Mouse (Mus musculus): Measurements from ENCODE around the gene BC061212. TPM values are rescaled to one million over a fixed set of nuclear protein-coding genes. Genes with fewer than 3 reads are reported as not detected.
"Not testable (repeated sequence)": the region's sequence is repeated elsewhere in the genome, so short reads cannot be mapped to it uniquely, and the experiment has no call there.

Gene BC061212
- polyA plus RNA-seq (2014; fragmentation: Nextera tagmentation; extraction: Ambion mirVana), result not detected in 2 replicates

GRCm38 (mm10) chr5:94070445-94070844, at the start of gene BC061212:
Gene BC061212 (minus strand): TSS chr5:94070545.
- H3K36me3 ChIP-seq (ENCODE audit: control insufficient read depth, insufficient read depth, low read length); ATAC-seq (ENCODE audit: low FRiP score, low TSS enrichment); H3K4me1 ChIP-seq (ENCODE audit: control insufficient read depth, insufficient read depth, low read length); H3K4me3 ChIP-seq (replicated peaks; ENCODE audit: low read depth, low read length); H3K27me3 ChIP-seq (ENCODE audit: control insufficient read depth, insufficient read depth, low read length); H3K4me2 ChIP-seq (ENCODE audit: low read length); H3K27ac ChIP-seq (replicated peaks; ENCODE audit: low read depth, low read length); H3K9me3 ChIP-seq (ENCODE audit: control insufficient read depth, low read length); H3K9ac ChIP-seq (replicated peaks; ENCODE audit: low read length); DNase-seq: not testable (repeated sequence)
- no CpG with 5 or more reads among the region's 1 CpGs for WGBS

GRCm38 (mm10) chr5:94076085-94076484, 5.7 kb upstream of the BC061212 start, which contains the start of gene Gm6351:
Gene Gm6351 (plus strand): TSS chr5:94076385.
- H3K4me1 ChIP-seq (ENCODE audit: control insufficient read depth, insufficient read depth, low read length); H3K4me3 ChIP-seq (replicated peaks; ENCODE audit: low read depth, low read length); H3K36me3 ChIP-seq (ENCODE audit: control insufficient read depth, insufficient read depth, low read length); H3K9me3 ChIP-seq (ENCODE audit: control insufficient read depth, low read length); H3K27ac ChIP-seq (replicated peaks; ENCODE audit: low read depth, low read length); H3K9ac ChIP-seq (replicated peaks; ENCODE audit: low read length); DNase-seq; H3K27me3 ChIP-seq (ENCODE audit: control insufficient read depth, insufficient read depth, low read length); H3K4me2 ChIP-seq (ENCODE audit: low read length); ATAC-seq (ENCODE audit: low FRiP score, low TSS enrichment): not testable (repeated sequence)
- WGBS, result no CpG with 5 or more reads among the region's 3 CpGs

Other genes starting within 250 kb of the BC061212 start
- gene Gm7792, start 226.8 kb downstream of the BC061212 start, polyA plus RNA-seq (2014; fragmentation: Nextera tagmentation; extraction: Ambion mirVana), result not detected in 2 replicates
- not detected in 2 replicates for gene Gm16429, start 141.5 kb downstream of the BC061212 start, polyA plus RNA-seq (2014; fragmentation: Nextera tagmentation; extraction: Ambion mirVana)
- not detected in 2 replicates for gene Gm6351, start 5.8 kb upstream of the BC061212 start, polyA plus RNA-seq (2014; fragmentation: Nextera tagmentation; extraction: Ambion mirVana)
- not detected in 2 replicates for gene Gm3106, start 147.5 kb upstream of the BC061212 start, polyA plus RNA-seq (2014; fragmentation: Nextera tagmentation; extraction: Ambion mirVana)
- gene A430089I19Rik, start 236.3 kb upstream of the BC061212 start, polyA plus RNA-seq (2014; fragmentation: Nextera tagmentation; extraction: Ambion mirVana), result not detected in 2 replicates
- not detected in 2 replicates for gene Gm6502, start 243.9 kb upstream of the BC061212 start, polyA plus RNA-seq (2014; fragmentation: Nextera tagmentation; extraction: Ambion mirVana)